Mouse (Mus musculus) hematopoietic stem cell, adult 5-6 weeks (primary cell): Measurements from ENCODE around the gene Slc38a10. TPM values are rescaled to one million over a fixed set of nuclear protein-coding genes. Genes with fewer than 3 reads are reported as not detected.

Experiments used
- ATAC-seq, 2 experiments: fragments of 125-278 bp in 1 of 2; replicated peaks in 1 of 2; 2 replicates each; pipeline ENCODE4 v1.8.0; 2016 to 2017; ENCODE audit warnings: inconsistent platforms in 2 of 2, mild to moderate bottlenecking in 2 of 2, moderate number of reproducible peaks in 2 of 2, low read depth in 1 of 2, moderate TSS enrichment in 1 of 2; ENCODE audit not compliant: low FRiP score in 2 of 2, poor library complexity in 2 of 2, severe bottlenecking in 2 of 2, insufficient read depth in 1 of 2, low TSS enrichment in 1 of 2
- total RNA-seq: library from RNA; stranded (forward); fragments of 172-1452, 232-1000 nt; gene quantifications from 2 replicates; pipeline ENCODE4 v1.2.3, GENCODE M21; 2017

Gene Slc38a10
- total RNA-seq, 1 experiment from 2014 or later, result 44.8 TPM

DNA sequence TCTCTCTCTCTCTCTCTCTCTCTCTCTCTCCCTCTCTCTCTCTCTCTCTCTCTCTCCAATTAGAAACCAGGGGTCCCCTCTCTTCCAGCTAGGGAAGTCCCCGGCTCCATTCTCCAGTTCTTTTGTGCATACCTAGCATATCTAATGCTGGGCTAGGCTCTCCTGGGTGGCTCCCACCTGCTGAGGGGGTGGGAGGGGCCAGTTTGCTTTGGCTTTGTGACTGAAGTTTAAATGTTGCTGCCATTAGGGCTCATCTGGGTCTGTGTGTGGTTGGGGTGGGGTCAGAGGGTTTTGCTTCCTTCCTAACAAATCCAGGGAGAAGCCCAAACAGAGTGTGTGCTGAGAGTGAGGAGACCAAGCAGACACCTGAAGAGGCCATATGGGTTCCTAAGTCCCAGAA is 32.0 kb upstream of the Slc38a10 start:
- ATAC-seq, result no peak

DNA sequence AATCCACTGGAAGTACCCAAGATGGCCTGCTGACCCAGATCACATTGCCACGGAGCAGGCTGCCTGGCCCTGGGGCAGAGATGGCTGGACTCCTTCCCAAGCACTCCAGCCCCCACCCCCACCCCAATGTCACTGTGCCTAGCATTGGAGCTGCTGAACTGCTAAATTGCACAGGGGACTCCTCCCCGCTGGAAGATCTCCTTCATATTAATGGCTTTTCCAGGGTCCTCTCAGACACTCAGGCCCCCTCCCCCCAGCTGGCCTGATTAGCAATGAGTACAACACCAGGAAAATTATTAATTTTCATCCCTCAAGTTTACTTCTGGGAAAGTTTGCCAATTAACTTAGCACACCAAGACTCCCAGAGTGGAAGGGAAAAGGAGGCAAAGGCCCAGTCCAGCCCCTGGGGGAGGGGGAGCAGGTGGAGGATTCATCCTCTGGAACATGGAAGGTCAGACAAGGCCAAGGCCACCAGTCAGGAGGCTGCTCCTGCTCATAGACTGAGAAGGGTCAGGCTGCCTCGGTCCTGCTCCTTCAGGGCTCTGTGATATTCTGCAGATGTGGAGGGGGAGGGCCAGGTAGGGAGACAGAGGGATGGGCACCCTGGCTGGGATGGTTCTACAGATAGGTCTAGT is 31.4 kb upstream of the Slc38a10 start:
- no peak for ATAC-seq

DNA sequence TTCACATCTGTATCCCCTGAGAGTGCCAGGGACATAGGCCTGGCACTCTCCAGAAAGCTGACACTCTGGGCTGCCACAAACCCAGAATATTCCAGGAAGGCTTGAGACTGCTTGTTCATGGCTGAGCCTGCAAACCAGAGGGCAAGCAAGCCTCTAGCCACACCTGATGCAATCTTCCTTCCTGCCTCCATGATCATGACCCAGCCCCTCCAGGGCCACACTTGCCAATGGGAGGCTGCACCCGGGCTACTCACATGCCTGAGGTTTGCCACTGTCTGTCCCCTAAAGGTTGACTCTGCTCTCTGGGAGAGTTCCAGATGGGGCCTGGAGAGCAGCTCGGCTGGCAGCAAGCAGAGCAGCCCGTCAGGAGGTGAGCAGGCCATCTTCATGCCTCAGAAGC is 30.2 kb upstream of the Slc38a10 start:
- peak; percentile 43 to 59; a peak in 2 of 4 replicates for ATAC-seq

DNA sequence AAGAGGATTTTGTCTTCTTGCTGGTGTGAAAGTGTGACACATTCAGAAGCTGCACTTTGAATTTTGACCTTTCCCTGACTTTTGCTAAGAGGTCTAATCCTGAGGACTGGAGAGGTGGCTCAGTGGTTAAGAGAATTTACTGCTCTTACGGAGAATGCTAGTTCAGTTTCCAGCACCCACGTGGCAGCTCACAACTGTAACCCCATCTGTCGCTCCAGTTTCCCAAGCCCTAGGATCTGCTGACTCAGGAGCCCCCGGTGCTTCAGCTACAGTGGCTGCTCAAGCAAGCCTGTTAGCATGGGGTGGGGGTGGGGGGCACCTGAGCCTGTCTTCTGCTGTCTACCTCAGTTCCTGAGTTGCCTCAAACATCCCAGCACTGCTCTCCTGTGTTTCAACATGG is 28.2 kb upstream of the Slc38a10 start:
- no peak for ATAC-seq

DNA sequence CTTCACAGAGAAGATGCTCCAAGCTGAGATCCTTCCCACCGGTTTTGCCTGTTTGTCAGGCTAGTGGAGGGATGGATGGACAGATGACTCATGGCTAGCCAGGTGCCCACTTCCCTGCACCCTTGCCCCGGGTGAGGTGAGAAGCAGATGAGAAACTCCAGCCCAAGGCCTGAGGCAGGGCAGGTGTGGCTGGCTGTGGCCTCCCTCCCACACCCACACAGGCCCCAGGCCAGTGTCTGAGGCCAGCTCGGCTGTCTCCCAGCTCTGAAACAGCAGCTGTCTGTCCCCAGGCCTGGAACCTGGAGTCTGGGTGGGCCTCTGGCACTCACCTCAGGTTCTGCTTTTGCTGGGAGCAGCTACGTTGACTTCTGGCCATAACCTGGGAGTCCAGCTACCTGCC is 24.8 kb upstream of the Slc38a10 start:
- no peak for ATAC-seq

DNA sequence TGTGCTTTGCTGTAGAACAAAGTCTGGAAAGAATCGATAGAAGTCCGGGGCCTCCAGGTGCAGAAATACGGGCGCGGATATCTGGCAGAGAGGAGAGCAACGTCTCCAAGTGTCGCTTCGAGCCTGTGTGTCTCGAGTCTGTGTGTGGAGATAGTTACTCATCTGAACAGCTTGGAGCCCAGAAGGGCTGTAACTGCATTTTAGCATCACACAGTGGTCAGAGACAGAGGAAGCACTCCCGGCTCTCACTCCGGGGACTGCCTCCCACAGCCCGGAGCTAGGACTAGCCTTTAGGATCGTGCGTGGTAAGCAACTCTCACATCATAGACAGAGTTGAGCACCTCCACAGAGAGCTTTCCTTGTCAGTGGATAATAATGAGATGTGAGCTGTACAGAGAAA is 22.1 kb upstream of the Slc38a10 start:
- no peak for ATAC-seq

DNA sequence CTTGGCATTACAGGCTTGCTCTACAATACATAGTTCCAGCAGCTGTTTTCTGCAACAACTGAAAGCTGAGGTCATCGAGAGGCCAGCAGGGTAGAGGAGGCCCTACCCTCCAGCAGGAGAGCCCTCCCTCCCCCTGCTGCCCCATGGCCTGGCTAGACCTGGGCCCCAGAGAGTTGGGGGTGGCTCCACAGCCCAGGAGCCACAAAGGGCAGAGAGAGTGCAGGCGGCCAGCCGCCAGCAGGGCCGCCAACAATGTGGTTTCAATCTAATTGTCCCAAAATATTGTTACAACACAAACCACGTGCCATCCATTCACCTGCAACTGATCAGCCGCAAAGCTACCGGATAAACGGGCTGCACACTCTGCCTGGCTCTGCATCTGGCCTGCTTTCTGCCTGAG is 20.0 kb upstream of the Slc38a10 start:
- ATAC-seq, result no peak

DNA sequence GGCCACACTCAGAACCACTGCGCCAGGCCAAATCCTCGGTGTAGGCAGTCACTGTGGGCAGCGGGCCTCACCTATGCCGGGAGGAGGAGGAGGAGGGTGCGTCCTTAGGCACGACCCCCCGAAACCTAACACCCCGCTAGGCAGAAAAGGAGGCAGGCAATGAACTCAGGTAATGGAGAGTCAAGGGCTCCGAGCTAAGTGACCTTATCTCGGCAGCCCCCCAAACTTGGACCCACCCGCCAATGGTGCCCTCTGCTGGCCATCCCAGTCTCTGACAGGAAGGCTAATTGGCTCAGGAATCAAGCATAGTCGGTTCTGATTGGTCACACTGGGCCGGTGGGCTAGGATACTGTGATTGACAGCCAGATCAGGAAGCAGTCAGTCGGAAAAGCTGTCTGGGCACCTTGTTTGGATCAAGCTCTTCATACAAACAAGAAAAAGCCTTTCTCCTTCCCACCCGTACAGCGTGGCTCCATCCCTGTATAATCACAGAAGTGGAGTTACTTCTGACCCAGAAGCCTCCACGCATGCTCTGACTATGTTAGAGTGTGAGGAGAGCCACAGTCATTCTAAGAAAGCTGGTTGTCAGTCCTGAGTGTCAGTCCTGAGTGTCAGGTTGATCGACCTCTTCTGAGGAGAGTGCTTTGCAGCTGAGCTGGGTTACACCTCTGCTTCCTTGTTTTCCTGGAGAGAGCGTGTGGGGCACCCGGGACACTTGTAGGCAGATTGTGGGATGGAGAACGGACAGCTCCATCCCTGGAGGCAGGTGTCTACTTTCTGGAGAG is 18.3 kb upstream of the Slc38a10 start:
- ATAC-seq, result peak; percentile 61 to 75; a peak in 3 of 4 replicates

DNA sequence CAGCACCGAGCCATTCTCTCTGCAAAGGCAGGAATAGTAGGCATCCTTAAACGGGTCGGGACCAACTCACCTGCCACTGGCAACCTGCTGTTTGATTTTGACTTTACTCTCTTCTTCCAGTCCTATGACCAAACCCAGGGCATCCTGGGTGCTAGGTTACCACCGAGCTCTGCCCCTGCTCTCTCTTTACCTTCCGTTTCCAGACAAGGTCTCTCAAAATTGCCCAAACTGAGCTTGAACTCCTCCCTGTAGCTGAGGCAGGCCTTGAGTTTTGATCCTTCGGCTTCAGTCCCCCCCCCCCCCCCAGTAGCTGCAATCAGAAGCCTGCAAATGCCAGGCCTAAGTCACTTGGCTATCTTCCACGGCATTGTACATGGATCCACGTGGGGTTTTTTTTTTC is 17.4 kb upstream of the Slc38a10 start:
- ATAC-seq, result no peak

DNA sequence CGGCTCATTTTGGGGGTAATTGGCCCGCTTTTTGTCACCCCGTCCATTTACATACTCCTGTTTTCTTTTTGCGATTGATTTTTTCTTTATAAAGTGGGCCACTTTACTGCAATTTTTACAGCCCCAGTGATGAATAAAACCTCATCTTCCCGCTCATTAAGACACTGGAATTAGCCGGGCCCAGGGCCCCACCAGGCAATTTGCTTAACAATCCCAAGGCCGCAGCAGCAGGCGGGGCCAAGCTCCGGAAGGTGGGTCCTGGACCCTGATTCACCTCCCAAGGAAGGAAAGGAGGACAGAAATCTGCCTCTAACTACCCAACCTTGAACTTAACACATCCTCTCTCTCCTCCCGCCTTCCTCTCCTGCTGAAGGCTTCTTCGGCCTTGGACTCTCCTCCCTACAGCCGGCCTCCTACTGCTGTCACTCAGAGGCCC is 16.8 kb upstream of the Slc38a10 start:
- no peak for ATAC-seq

DNA sequence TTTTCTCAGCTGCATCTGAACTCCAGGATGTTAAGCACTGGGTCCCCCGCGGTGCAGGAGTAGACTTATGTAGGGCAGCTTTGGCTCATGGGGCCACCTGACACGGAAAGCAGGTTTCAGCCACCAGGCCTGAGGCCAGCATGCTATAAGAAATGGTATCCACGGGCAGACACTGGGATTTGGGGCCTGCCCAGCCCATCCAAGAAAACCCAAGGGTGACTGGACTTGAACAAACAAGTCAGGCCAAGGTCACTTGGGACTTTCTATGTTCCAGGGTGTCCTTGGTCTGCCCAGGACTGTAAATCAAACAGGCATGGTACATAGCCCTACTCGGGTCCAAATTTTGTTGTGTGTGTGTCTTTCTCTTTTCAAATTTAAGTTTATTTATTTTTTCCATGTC is 15.9 kb upstream of the Slc38a10 start:
- no peak for ATAC-seq

DNA sequence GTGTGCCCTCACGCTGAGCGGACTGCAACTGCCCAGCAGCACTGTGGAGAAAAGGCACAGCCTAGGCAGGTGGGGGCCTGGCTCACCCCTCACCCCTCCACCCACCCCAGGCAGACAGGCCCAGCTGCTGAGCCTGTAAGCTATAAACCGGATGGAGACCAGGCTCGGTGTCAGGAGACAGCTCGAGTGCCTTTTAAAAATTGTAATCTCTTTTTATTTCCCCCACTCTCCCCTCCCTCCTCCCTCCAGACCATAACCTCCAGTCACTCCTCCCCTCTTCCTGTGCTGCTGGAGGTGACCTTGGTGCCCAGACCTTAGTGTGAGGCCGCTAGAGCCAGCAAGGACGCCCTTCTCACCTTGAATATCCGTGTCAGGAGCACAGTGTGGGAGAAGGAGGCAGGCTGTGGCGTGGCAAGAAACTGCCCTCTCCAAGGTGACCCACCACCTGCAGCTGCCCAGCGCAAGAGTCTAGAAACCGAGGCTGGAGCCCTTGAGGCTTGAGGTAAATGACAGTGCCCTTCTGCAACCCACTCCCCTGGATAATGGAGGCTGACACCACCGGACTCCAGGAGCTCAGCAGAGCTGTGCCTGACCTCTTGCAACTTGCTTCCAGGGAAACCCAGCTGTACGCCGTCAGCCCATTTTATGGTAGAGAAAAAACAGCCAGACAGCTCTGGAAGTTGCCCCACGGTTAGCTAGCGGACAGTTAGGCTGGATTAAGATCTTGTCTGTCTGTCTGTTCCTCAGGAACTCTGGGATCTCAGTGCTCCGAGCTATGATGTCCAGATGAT is 13.5 kb upstream of the Slc38a10 start:
- ATAC-seq, result 0 out of 4 replicates have a peak, but pooled peaks of 1 of the 2 experiments have one; percentile 9

DNA sequence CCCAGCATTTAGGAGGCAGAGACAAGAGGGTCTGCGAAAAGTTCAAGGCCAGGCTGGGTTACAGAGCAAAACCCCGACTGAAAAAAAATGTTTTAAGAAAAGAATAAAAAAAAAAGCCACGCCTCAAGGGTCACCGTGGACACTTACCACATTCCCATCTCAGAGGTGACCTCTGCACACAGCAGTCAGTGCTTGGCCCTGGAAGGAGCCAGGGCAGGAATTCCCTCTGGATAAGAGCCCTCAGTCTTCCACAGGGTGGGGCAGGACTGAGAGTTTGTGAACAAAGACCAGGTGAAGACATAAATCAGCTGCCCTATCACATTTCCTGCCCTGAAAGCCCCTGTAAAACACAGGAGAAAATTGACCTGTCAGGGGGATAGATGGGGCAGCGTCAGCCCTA is 12.9 kb upstream of the Slc38a10 start:
- no peak for ATAC-seq

DNA sequence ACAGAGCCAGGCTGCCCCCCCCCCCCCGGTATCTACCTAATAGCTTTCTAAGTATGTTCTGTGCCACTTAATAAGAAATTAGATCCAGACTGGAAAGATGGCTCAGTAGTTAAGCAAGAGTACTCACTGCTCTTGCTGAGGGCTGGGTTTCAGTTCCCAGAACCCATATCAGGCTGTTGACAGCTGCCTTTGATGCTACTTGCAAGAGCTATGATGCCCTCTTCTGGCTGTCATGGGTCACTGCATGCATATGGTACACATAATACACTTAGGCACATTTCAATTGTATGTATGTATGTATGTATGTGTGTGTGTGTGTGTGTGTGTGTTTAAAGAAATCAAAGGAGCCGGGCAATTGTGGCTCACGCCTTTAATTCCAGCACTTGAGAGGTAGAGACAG is 12.1 kb upstream of the Slc38a10 start:
- ATAC-seq, result no peak

DNA sequence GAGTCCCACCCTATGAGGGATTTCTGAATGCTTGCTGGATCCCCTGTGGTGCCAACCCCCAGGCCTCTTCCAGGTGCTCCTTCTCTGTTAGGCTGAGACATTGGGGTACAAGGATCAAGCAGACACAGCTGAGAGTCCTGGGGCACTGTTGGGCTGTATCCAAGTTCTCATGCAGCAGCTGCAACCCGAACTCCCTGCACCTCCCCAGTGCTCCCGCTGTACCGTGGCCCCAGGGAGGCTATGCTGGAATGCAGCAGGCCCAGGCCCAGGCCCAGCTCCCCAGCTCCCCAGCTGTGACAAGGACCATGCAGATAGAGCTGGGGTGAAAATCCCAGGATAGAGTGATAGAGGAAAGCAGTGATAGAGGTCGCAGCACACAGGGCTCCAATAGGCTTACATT is 10.1 kb upstream of the Slc38a10 start:
- no peak for ATAC-seq

DNA sequence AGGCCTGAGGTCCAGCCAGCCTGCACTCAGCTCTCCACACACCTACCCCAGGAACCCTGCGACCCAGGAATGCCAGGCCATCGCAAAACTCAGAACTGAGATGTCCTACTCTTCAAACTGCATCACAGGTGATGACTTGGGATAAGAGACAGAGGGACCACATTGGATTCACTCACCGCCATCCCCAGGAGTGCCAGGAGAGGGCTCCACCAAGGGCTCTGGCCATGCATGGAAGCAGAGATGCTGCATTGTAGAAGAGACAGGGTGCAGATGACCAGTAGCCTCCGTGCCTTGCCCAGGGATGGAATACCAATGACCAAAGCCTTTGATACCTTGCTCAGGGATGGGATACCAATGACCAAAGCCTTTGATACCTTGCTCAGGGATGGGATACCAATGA is 9.3 kb upstream of the Slc38a10 start:
- peak in 1 of 2 experiments; percentile 23; a peak in 1 of 4 replicates for ATAC-seq

DNA sequence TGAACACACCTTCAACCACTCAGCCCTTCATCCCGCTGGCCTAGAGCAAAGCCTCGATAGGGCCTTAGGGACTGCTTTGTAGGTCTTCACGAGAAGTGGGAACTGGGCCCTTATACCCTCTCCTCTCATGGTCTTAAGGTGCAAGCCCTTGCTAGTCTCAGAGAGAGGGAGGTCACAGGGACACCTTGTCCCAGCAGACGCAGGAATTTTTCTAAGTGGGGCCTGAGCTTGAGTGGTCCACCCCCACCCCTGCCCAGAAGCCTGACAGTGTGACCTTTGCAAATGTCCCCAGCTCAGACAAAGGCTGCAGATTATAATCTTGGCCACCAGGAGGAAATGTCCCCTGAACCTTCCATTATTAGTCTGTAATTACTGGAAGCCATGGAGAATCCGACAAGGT is 8.5 kb upstream of the Slc38a10 start:
- no peak for ATAC-seq

DNA sequence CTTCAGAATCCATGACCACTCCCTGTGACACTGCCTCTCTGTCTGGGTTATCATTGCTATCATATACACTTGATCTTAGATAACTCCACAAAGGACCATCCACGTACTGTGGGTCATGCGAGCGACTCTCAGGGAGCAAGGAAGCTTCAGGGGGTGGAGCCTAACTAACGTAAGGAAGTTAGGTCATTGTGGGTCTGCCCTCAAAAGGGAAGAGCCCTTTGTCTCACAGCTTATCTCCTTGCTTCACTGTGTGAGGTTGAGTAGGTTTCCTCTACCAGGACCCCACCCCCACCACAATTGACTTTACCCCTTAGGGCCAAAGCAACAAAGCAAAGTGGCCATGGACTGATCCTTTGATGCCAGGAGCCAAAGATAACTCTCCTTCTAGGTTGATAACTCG is 7.7 kb upstream of the Slc38a10 start:
- ATAC-seq, result peak; percentile 74 to 81
